Mouse (Mus musculus): Measurements from ENCODE around the gene Nutf2. TPM values are rescaled to one million over a fixed set of nuclear protein-coding genes. Genes with fewer than 3 reads are reported as not detected.

Gene Nutf2
- polyA plus RNA-seq, 1 experiment from 2014 or later = 87.7 TPM

- no peak for TF ChIP-seq CTCF (IDR thresholded peaks at IDR 0.05; ENCODE audit: low read depth)
- H3K4me1 ChIP-seq (replicated peaks; ENCODE audit: control insufficient read depth, insufficient read depth, low read length) = 0 out of 2 replicates have a peak, but pooled peaks cover 5% of the 10 kb centered on the region
- under 1% methylated on average over 45 of the region's 45 CpGs for WGBS
- H3K27ac ChIP-seq (ENCODE audit: low read depth, low read length) = no peak within 1 kb of the TSS
- ATAC-seq = peak; percentile 89
- H3K4me3 ChIP-seq (ENCODE audit: low read depth, low read length) = peak within 1 kb of the TSS; percentile 78
- no peaks in the 10 kb centered on the region for H3K27me3 ChIP-seq (replicated peaks; ENCODE audit: control insufficient read depth, insufficient read depth, low read length)
- H3K9ac ChIP-seq (ENCODE audit: low read depth, low read length) = peak within 1 kb of the TSS; percentile 81
- peaks cover 56% of the 10 kb centered on the region for H3K36me3 ChIP-seq (ENCODE audit: control insufficient read depth, insufficient read depth)
- H3K4me2 ChIP-seq (replicated peaks; ENCODE audit: low read depth) = peak within 1 kb of the TSS; percentile 77
- H3K9me3 ChIP-seq (ENCODE audit: control insufficient read depth) = no peaks in the 10 kb centered on the region
These were observed 20.6 kb downstream of the Nutf2 start, which contains the start of gene Edc4 for GRCm38 (mm10) chr8:105880754-105881520. Gene Edc4 (plus strand): TSS chr8:105880881.

GRCm38 (mm10) chr8:105889756-105890465, 29.5 kb downstream of the Nutf2 start:
- H3K4me2 ChIP-seq (replicated peaks; ENCODE audit: low read depth) = no peak overlapping the region
- no peak for TF ChIP-seq CTCF (IDR thresholded peaks at IDR 0.05; ENCODE audit: low read depth)
- H3K27me3 ChIP-seq (replicated peaks; ENCODE audit: control insufficient read depth, insufficient read depth, low read length) = no peaks in the 10 kb centered on the region
- WGBS = 95% methylated on average over 12 of the region's 12 CpGs
- H3K4me3 ChIP-seq (ENCODE audit: low read depth, low read length) = no peak overlapping the region
- H3K9me3 ChIP-seq (ENCODE audit: control insufficient read depth) = no peaks in the 10 kb centered on the region
- H3K27ac ChIP-seq (ENCODE audit: low read depth, low read length) = 0 out of 2 replicates have a peak overlapping the region, but pooled peaks have one; percentile 7
- ATAC-seq = no peak
- peaks cover 76% of the 10 kb centered on the region for H3K36me3 ChIP-seq (ENCODE audit: control insufficient read depth, insufficient read depth)
- no peaks in the 10 kb centered on the region for H3K4me1 ChIP-seq (replicated peaks; ENCODE audit: control insufficient read depth, insufficient read depth, low read length)
- no peak overlapping the region for H3K9ac ChIP-seq (ENCODE audit: low read depth, low read length)

- no peak for ATAC-seq
- H3K27ac ChIP-seq (ENCODE audit: low read depth, low read length) = no peak overlapping the region
- H3K27me3 ChIP-seq (replicated peaks; ENCODE audit: control insufficient read depth, insufficient read depth, low read length) = no peaks in the 10 kb centered on the region
- 84% methylated on average over 6 of the region's 6 CpGs for WGBS
- H3K9me3 ChIP-seq (ENCODE audit: control insufficient read depth) = no peaks in the 10 kb centered on the region
- no peak overlapping the region for H3K4me3 ChIP-seq (ENCODE audit: low read depth, low read length)
- H3K36me3 ChIP-seq (ENCODE audit: control insufficient read depth, insufficient read depth) = peaks cover 66% of the 10 kb centered on the region
- no peak for TF ChIP-seq CTCF (IDR thresholded peaks at IDR 0.05; ENCODE audit: low read depth)
- H3K4me2 ChIP-seq (replicated peaks; ENCODE audit: low read depth) = no peak overlapping the region
- H3K9ac ChIP-seq (ENCODE audit: low read depth, low read length) = no peak overlapping the region
- H3K4me1 ChIP-seq (replicated peaks; ENCODE audit: control insufficient read depth, insufficient read depth, low read length) = no peaks in the 10 kb centered on the region
These were observed 30.5 kb downstream of the Nutf2 start for GRCm38 (mm10) chr8:105890870-105891269.

GRCm38 (mm10) chr8:105892432-105892831, 32.1 kb downstream of the Nutf2 start:
- peak; percentile 69 for TF ChIP-seq CTCF (IDR thresholded peaks at IDR 0.05; ENCODE audit: low read depth)
- Histone ChIP-seq H3K27ac (ENCODE audit: low read depth, low read length) (no peak overlapping the region), H3K4me1 (replicated peaks; ENCODE audit: control insufficient read depth, insufficient read depth, low read length) (no peaks in the 10 kb centered on the region), H3K4me2 (replicated peaks; ENCODE audit: low read depth) (no peak overlapping the region), H3K4me3 (ENCODE audit: low read depth, low read length) (no peak overlapping the region), H3K9ac (ENCODE audit: low read depth, low read length) (no peak overlapping the region), H3K27me3 (replicated peaks; ENCODE audit: control insufficient read depth, insufficient read depth, low read length) (no peaks in the 10 kb centered on the region), H3K9me3 (ENCODE audit: control insufficient read depth) (no peaks in the 10 kb centered on the region), H3K36me3 (ENCODE audit: control insufficient read depth, insufficient read depth) (peaks cover 50% of the 10 kb centered on the region)
- ATAC-seq = no peak
- 88% methylated on average over 6 of the region's 6 CpGs for WGBS

- no peaks in the 10 kb centered on the region for H3K4me1 ChIP-seq (replicated peaks; ENCODE audit: control insufficient read depth, insufficient read depth, low read length)
- 21% methylated on average over 11 of the region's 11 CpGs for WGBS
- no peak within 1 kb of the TSS for H3K4me3 ChIP-seq (ENCODE audit: low read depth, low read length)
- H3K27ac ChIP-seq (ENCODE audit: low read depth, low read length) = no peak within 1 kb of the TSS
- H3K4me2 ChIP-seq (replicated peaks; ENCODE audit: low read depth) = no peak within 1 kb of the TSS
- no peaks in the 10 kb centered on the region for H3K27me3 ChIP-seq (replicated peaks; ENCODE audit: control insufficient read depth, insufficient read depth, low read length)
- H3K9me3 ChIP-seq (ENCODE audit: control insufficient read depth) = no peaks in the 10 kb centered on the region
- no peak within 1 kb of the TSS for H3K9ac ChIP-seq (ENCODE audit: low read depth, low read length)
- TF ChIP-seq CTCF (IDR thresholded peaks at IDR 0.05; ENCODE audit: low read depth) = no peak
- peaks cover 41% of the 10 kb centered on the region for H3K36me3 ChIP-seq (ENCODE audit: control insufficient read depth, insufficient read depth)
- peak; percentile 49; the same call in 1 of the 2 replicates for ATAC-seq
These were observed 33.0 kb downstream of the Nutf2 start, which contains the start of gene Nrn1l for GRCm38 (mm10) chr8:105893339-105893738. Gene Nrn1l (plus strand): TSS chr8:105893567.

GRCm38 (mm10) chr8:105897801-105898480, 37.6 kb downstream of the Nutf2 start:
- H3K4me1 ChIP-seq (replicated peaks; ENCODE audit: control insufficient read depth, insufficient read depth, low read length) = no peaks in the 10 kb centered on the region
- no peaks in the 10 kb centered on the region for H3K27me3 ChIP-seq (replicated peaks; ENCODE audit: control insufficient read depth, insufficient read depth, low read length)
- H3K9me3 ChIP-seq (ENCODE audit: control insufficient read depth) = no peaks in the 10 kb centered on the region
- WGBS = 68% methylated on average over 9 of the region's 9 CpGs
- no peak overlapping the region for H3K9ac ChIP-seq (ENCODE audit: low read depth, low read length)
- no peak overlapping the region for H3K4me2 ChIP-seq (replicated peaks; ENCODE audit: low read depth)
- TF ChIP-seq CTCF (IDR thresholded peaks at IDR 0.05; ENCODE audit: low read depth) = no peak
- H3K4me3 ChIP-seq (ENCODE audit: low read depth, low read length) = no peak overlapping the region
- peaks cover 1% of the 10 kb centered on the region; the same call in 1 of the 2 replicates for H3K36me3 ChIP-seq (ENCODE audit: control insufficient read depth, insufficient read depth)
- ATAC-seq = no peak
- no peak overlapping the region for H3K27ac ChIP-seq (ENCODE audit: low read depth, low read length)

All from intestine, postnatal 0 days (tissue).